Mouse (Mus musculus) spleen, adult 2 months (tissue): Measurements from ENCODE around the gene Mroh8. TPM values are rescaled to one million over a fixed set of nuclear protein-coding genes. Genes with fewer than 3 reads are reported as not detected.
A peak's percentile ranks its signal among the peaks of the same experiment; 100 is the strongest.

Experiments
- DNase-seq, 2 experiments: peaks; one replicate each; pipeline versions ENCODE4 v3.0.0 to v3.0.0-alpha.2; 2012 to 2021; ENCODE audit warnings: low spot score in 2 of 2, low read depth in 1 of 2
- H3K27ac ChIP-seq: fragments of 200-500 bp; 2 replicates; pipeline ENCODE4 v1.5.1; 2012; ENCODE audit warnings: low read length, inconsistent platforms; ENCODE audit not compliant: insufficient read depth
- H3K27me3 ChIP-seq: fragments of 200-500 bp; 2 replicates; pipeline ENCODE4 v1.6.1; 2012; ENCODE audit warnings: mild to moderate bottlenecking, moderate library complexity, low read length, inconsistent platforms; ENCODE audit not compliant: control insufficient read depth, insufficient read depth
- H3K36me3 ChIP-seq: fragments of 200-500 bp; 2 replicates; pipeline ENCODE4 v1.6.1; 2012; ENCODE audit warnings: mild to moderate bottlenecking, low read length, inconsistent platforms; ENCODE audit not compliant: control insufficient read depth, insufficient read depth
- H3K4me1 ChIP-seq: fragments of 200-500 bp; 2 replicates; pipeline ENCODE4 v1.6.1; 2011; ENCODE audit warnings: inconsistent platforms; ENCODE audit not compliant: control insufficient read depth, insufficient read depth, insufficient read length
- H3K4me3 ChIP-seq: fragments of 200-500 bp; 2 replicates; pipeline ENCODE4 v1.5.1; 2011; ENCODE audit warnings: mild to moderate bottlenecking, inconsistent platforms; ENCODE audit not compliant: insufficient read depth, insufficient read length; ENCODE audit errors: extremely low read depth
- CTCF ChIP-seq: fragments of 200-500 bp; IDR thresholded peaks from 2 replicates; pipeline ENCODE4 v1.5.1; 2011; ENCODE audit warnings: mild to moderate bottlenecking, inconsistent platforms; ENCODE audit not compliant: insufficient read depth, insufficient read length, insufficient replicate concordance; ENCODE audit errors: extremely low read depth
- POLR2A ChIP-seq: fragments of 200-500 bp; IDR thresholded peaks from 2 replicates; pipeline ENCODE4 v1.6.1; 2011; ENCODE audit warnings: low read depth, low read length, inconsistent platforms
- WGBS: fragments of 180-500 bp; shearing (Covaris S2); methylation state at CpG from one replicate; pipeline ENCODE4 v1.1.7; 2018; 5-methylcytosine and 5-hydroxymethylcytosine counted together
- polyA plus RNA-seq: library from polyadenylated mRNA; depleted of rRNA; stranded (reverse); fragments of >200 nt; gene quantifications from 2 replicates; pipeline ENCODE4 v1.2.3, GENCODE M21; 2012

Gene Mroh8
- polyA plus RNA-seq, 1 experiment, result 0.18 TPM

DNA sequence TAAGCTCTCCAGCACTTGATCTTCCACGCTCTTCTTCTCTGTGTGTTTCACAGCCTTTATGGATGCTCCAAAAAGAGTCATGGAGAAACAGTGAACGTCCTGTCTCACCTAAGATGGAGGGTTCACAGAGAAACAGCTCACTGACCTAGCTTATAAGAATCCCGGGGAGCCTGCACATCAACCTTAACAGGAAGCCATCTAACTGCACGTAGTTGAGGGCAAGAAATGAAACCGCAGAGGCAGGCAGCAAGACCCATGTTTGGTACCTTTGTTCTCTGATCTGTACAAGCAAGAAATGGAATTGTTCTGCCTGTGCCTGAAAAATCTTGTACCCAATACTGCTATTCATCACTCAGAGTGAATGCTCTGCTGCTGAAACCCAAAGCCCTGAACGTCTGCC is 59.2 kb downstream of the Mroh8 start:
- no peaks in the 10 kb centered on the region for H3K27me3 ChIP-seq
- H3K36me3 ChIP-seq, result no peaks in the 10 kb centered on the region
- no peak overlapping the region for H3K4me3 ChIP-seq
- H3K4me1 ChIP-seq, result no peaks in the 10 kb centered on the region
- no peak overlapping the region for H3K27ac ChIP-seq
- WGBS, result 69% methylated on average over 6 of the region's 6 CpGs
- no peak for DNase-seq
- TF ChIP-seq POLR2A (no peak), CTCF (no peak)

DNA sequence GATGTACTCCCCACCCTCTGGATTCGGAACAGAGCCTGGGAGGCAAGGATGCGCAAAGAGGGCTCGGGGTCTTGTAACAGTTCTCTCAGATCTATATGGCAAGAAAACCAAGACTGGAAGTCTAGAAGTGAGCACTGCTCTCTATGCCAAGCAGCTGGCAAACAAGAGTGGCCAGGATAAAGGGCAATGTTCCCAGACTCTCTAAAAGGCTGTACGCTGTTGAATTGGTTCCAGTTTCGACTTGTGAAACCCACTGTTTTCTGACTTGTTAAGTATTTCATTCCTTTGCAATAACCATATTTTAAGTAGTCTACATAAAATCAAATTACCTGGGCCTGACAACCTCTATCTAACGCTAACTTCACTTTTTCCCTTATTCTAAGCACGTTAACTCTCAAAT is 67.6 kb downstream of the Mroh8 start:
- TF ChIP-seq POLR2A (no peak), CTCF (no peak)
- Histone ChIP-seq H3K4me1 (no peaks in the 10 kb centered on the region), H3K27ac (no peak overlapping the region), H3K27me3 (no peaks in the 10 kb centered on the region), H3K36me3 (no peaks in the 10 kb centered on the region), H3K4me3 (no peak overlapping the region)
- DNase-seq, result no peak
- WGBS, result 93% methylated on average over 7 of the region's 7 CpGs

DNA sequence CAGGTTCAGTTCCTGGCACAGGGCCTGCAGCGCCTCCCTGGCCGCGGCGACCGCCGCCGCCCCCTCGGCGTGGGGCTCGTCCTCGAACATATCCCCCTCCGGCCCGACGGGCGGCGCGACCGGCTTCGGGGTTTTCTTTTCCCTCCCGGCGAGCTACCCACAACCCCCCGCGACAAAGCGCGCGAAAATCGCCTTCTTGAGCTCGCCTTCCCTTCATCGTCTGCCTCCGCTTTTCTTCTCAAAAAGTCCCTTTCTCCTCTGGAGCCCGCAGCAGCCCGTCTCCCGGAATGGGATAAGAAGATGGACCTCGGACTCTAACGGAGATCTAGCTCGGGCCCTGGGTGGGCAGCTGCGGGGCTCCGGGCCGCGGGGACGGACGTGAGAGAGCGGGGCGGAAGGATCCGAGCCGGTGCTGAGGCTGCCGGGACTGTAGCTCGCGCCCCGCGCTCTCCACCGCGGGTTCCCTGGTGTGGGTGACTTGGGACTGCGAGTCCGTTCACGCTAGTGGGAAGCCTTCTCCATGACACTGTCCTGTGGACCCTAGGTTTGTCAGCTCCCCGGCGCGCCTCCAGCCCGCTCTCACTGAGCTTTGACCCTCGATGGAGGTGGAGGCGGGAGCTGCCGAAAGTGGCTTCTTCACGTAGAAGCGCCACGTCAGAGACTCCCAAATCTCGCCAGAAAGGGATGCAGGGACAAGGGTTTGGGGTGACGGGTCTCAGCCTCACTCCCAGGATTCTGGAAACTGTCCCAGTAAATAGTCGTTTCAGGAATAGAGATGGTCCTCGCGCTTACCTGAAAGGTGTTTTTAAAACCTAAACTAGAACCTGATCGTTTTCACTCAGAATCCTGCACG is 74.8 kb downstream of the Mroh8 start, which contains the start of gene Rbl1:
Gene Rbl1 (minus strand): TSS at position 169 of the 853 bp plus-strand sequence.
- Histone ChIP-seq H3K27ac (peak within 1 kb of the TSS; percentile 85), H3K27me3 (no peaks in the 10 kb centered on the region), H3K4me3 (peak within 1 kb of the TSS; percentile 94), H3K36me3 (no peaks in the 10 kb centered on the region), H3K4me1 (peaks cover 9% of the 10 kb centered on the region; the same call in 1 of the 2 replicates)
- WGBS, result under 1% methylated on average over 73 of the region's 73 CpGs
- peak; percentile 88 to 90 for DNase-seq
- TF ChIP-seq POLR2A (peak; percentile 33; the same call in 1 of the 2 replicates), CTCF (no peak)

DNA sequence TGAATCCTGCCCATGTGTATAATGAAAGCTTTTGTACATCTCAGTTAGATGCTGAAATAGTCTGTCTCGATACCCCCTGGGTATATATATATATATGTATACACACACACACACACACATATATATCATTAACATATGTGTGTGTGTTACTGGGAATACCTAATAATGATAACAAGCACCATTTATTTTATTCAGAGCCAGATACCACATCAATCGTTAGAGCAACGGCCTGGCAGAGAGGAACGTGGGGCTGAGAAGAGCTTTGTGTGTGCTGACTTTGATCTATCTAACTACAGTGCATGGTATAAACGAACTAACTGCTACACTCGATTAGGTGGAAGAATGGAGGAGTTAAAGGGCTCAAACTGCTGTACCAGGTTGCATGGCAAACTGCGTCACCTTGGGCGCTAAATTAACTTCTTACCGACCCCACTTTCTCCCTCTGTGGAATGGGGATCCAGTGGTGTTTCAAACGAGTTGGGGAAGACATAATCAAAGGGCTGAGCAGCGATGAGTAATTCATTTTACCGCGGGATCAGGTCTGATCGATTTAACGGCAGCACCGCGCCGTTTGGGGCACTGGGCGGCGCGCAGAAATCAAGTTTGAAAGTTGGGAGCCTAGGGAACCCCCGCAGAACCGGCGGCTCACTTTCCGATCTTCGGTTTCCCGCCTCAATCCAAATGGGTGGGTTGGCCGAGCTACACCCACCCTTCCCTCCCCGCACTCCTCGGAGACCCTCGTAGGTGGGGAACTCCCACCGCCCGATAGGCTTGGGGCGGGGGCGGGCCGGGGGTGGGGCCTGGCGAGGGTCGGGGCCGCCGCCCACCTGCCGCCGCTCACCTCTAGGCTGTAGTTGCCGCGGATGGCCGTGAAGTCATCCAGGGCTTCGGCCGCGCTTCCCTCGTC is 75.6 kb downstream of the Mroh8 start:
- TF ChIP-seq POLR2A, result no peak
- 0 out of 2 replicates have a peak, but pooled peaks have one; percentile 4 for TF ChIP-seq CTCF
- WGBS, result under 1% methylated on average over 47 of the region's 49 CpGs
- Histone ChIP-seq H3K27ac (peak overlapping the region; percentile 85), H3K4me1 (peaks cover 9% of the 10 kb centered on the region; the same call in 1 of the 2 replicates), H3K36me3 (no peaks in the 10 kb centered on the region), H3K27me3 (no peaks in the 10 kb centered on the region), H3K4me3 (peak overlapping the region; percentile 94)
- DNase-seq, result peak in 1 of 2 experiments; percentile 49

DNA sequence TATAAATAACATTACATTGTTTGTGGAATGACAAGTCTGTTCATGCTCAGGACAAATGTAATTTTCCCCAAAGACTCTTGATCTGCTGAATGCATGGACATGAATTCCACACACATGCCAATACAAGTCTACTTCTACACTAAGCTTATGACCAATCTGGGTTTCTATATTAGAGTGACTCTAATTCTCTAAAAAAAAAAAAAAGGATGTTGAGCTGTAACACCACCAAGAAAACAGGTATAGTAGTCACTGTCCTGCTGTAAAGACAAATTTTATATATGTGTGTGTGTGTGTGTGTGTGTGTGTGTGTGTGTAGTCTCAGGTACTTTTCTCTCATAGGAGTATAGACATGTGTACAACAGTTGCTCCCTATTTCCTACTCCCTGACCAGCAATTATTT is 76.3 kb downstream of the Mroh8 start:
- Histone ChIP-seq H3K4me3 (no peak overlapping the region; the same call in 1 of the 2 replicates), H3K4me1 (peaks cover 9% of the 10 kb centered on the region; the same call in 1 of the 2 replicates), H3K36me3 (no peaks in the 10 kb centered on the region), H3K27ac (no peak overlapping the region), H3K27me3 (no peaks in the 10 kb centered on the region)
- no peak for TF ChIP-seq CTCF
- TF ChIP-seq POLR2A, result no peak
- no peak for DNase-seq

DNA sequence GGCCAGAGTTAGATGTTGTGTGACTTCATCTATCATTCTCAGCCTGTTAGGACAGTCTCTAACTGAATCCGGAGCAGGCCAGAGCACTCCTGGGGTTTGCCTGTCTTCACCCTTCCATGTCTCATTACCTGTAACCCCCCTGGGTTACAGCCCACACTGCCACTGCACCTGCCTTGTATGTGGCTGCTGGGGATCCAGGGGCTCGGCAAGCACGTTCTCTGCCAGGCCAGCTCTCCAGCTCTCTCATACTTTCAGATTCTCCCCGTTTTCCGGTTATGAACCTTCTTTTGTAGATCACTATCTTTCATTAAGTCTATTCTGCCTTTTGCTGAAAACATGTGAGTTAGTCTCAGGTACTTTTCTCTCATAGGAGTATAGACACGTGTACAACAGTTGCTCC is 77.0 kb downstream of the Mroh8 start:
- TF ChIP-seq CTCF (no peak), POLR2A (no peak)
- Histone ChIP-seq H3K4me1 (peaks cover 9% of the 10 kb centered on the region; the same call in 1 of the 2 replicates), H3K27me3 (no peaks in the 10 kb centered on the region), H3K4me3 (0 out of 2 replicates have a peak overlapping the region, but pooled peaks have one; percentile 3), H3K36me3 (no peaks in the 10 kb centered on the region), H3K27ac (peak overlapping the region; percentile 75)
- no peak for DNase-seq
- WGBS, result 48% methylated on average over 6 of the region's 6 CpGs
